Mouse (Mus musculus) bone marrow macrophage, adult 2 months (primary cell): ENCODE results near the gene Nipal4. TPM values are rescaled to one million over a fixed set of nuclear protein-coding genes. Genes with fewer than 3 reads are reported as not detected.
"Not testable (repeated sequence)": the region's sequence is repeated elsewhere in the genome, so short reads cannot be mapped to it uniquely, and the experiment has no call there.

Source experiments
- H3K27ac ChIP-seq: 2 replicates; pipeline ENCODE4 v1.5.1; 2012; ENCODE audit warnings: low read depth, low read length; ENCODE audit not compliant: insufficient read depth
- H3K4me1 ChIP-seq: 2 replicates; pipeline ENCODE4 v1.6.1; 2012; ENCODE audit warnings: low read length; ENCODE audit not compliant: control insufficient read depth, insufficient read depth
- H3K4me3 ChIP-seq: 2 replicates; pipeline ENCODE4 v1.5.1; 2012; ENCODE audit warnings: mild to moderate bottlenecking, low read length, moderate library complexity; ENCODE audit not compliant: insufficient read depth
- CTCF ChIP-seq: IDR thresholded peaks from 2 replicates; pipeline ENCODE4 v1.5.1; 2012; ENCODE audit warnings: low read depth, mild to moderate bottlenecking, low read length, moderate library complexity
- POLR2A ChIP-seq: IDR thresholded peaks from 2 replicates; pipeline ENCODE4 v1.6.1; 2012; ENCODE audit warnings: mild to moderate bottlenecking, low read depth, low read length, borderline replicate concordance
- polyA plus RNA-seq: library from polyadenylated mRNA; stranded (reverse); fragments of >200 nt; gene quantifications from 2 replicates; pipeline ENCODE4 v1.2.4, GENCODE M21; 2012; ENCODE audit not compliant: missing spikeins, insufficient read depth, insufficient read length

Nipal4 gene
- polyA plus RNA-seq, 1 experiment: not detected

- H3K4me3 ChIP-seq: no peak overlapping the region
- H3K27ac ChIP-seq: no peak overlapping the region
- no peak for TF ChIP-seq CTCF
- no peak for TF ChIP-seq POLR2A
- H3K4me1 ChIP-seq: no peaks in the 10 kb centered on the region
These were observed 35.6 kb upstream of the Nipal4 start for GRCm38 (mm10) chr11:46201636-46202546.

GRCm38 (mm10) chr11:46200664-46201063 is 34.4 kb upstream of the Nipal4 start:
- Histone ChIP-seq H3K4me3 (no peak overlapping the region), H3K4me1 (no peaks in the 10 kb centered on the region), H3K27ac (no peak overlapping the region)
- TF ChIP-seq POLR2A: no peak
- TF ChIP-seq CTCF: no peak

GRCm38 (mm10) chr11:46194175-46194574 is 27.9 kb upstream of the Nipal4 start:
- no peak overlapping the region for H3K4me3 ChIP-seq
- TF ChIP-seq POLR2A (no peak), CTCF (no peak)
- H3K4me1 ChIP-seq: no peaks in the 10 kb centered on the region
- no peak overlapping the region for H3K27ac ChIP-seq

GRCm38 (mm10) chr11:46188283-46188682 is 22.0 kb upstream of the Nipal4 start:
- Histone ChIP-seq H3K27ac (no peak overlapping the region), H3K4me3 (no peak overlapping the region), H3K4me1 (no peaks in the 10 kb centered on the region; the same call in 1 of the 2 replicates)
- TF ChIP-seq POLR2A (no peak), CTCF (no peak)

- no peaks in the 10 kb centered on the region; the same call in 1 of the 2 replicates for H3K4me1 ChIP-seq
- TF ChIP-seq POLR2A (no peak), CTCF (no peak)
- H3K27ac ChIP-seq: no peak overlapping the region
- no peak overlapping the region for H3K4me3 ChIP-seq
These were observed 19.2 kb upstream of the Nipal4 start for GRCm38 (mm10) chr11:46185486-46185885.

- Histone ChIP-seq H3K27ac (no peak overlapping the region), H3K4me1 (no peaks in the 10 kb centered on the region; the same call in 1 of the 2 replicates), H3K4me3 (no peak overlapping the region)
- TF ChIP-seq POLR2A (no peak), CTCF (no peak)
These were observed 18.6 kb upstream of the Nipal4 start for GRCm38 (mm10) chr11:46184946-46185345.

GRCm38 (mm10) chr11:46182031-46182430 is 15.7 kb upstream of the Nipal4 start:
- not testable (repeated sequence) for H3K4me3 ChIP-seq, H3K4me1 ChIP-seq, H3K27ac ChIP-seq

GRCm38 (mm10) chr11:46177246-46178043 is 11.1 kb upstream of the Nipal4 start:
- Histone ChIP-seq H3K4me1 (no peaks in the 10 kb centered on the region), H3K4me3 (no peak overlapping the region), H3K27ac (no peak overlapping the region)
- TF ChIP-seq CTCF (no peak), POLR2A (no peak)

GRCm38 (mm10) chr11:46176155-46176554 is 9.8 kb upstream of the Nipal4 start:
- Histone ChIP-seq H3K27ac (no peak overlapping the region), H3K4me3 (no peak overlapping the region), H3K4me1 (no peaks in the 10 kb centered on the region)
- TF ChIP-seq CTCF (no peak), POLR2A (no peak)

GRCm38 (mm10) chr11:46172128-46172527 is 5.8 kb upstream of the Nipal4 start:
- no peak for TF ChIP-seq POLR2A
- no peak for TF ChIP-seq CTCF
- no peaks in the 10 kb centered on the region for H3K4me1 ChIP-seq

More at GRCm38 (mm10) chr11:46172128-46172527, 5.8 kb upstream of the Nipal4 start:
- Histone ChIP-seq H3K4me3 (no peak overlapping the region), H3K27ac (no peak overlapping the region)
